Mouse (Mus musculus) liver, embryonic 11.5 days (tissue): Measurements from ENCODE around the gene Gm21188. TPM values are rescaled to one million over a fixed set of nuclear protein-coding genes. Genes with fewer than 3 reads are reported as not detected.
"Not testable (repeated sequence)": the region's sequence is repeated elsewhere in the genome, so short reads cannot be mapped to it uniquely, and the experiment has no call there.

Experiments used
- ATAC-seq: fragments of 200-750 bp; cut with Nextera tagmentation; replicated peaks from 2 replicates; pipeline ENCODE4 v1.8.0; 2017; ENCODE audit warnings: moderate number of reproducible peaks, mild to moderate bottlenecking, moderate TSS enrichment, moderate library complexity; ENCODE audit not compliant: low FRiP score
- DNase-seq: peaks from one replicate; pipeline ENCODE4 v3.0.0-alpha.2; 2017; ENCODE audit warnings: low spot score
- H3K27ac ChIP-seq: fragments of 300-500 bp; sonication (generic); 2 replicates; pipeline ENCODE4 v1.5.1; 2014; ENCODE audit warnings: mild to moderate bottlenecking, low read depth, low read length, control low read depth
- H3K27me3 ChIP-seq: fragments of 300-500 bp; sonication (generic); replicated peaks from 2 replicates; pipeline ENCODE4 v1.6.1; 2014; ENCODE audit warnings: low read length, mixed read lengths; ENCODE audit not compliant: control insufficient read depth, insufficient read depth
- H3K36me3 ChIP-seq: fragments of 300-500 bp; sonication (generic); 2 replicates; pipeline ENCODE4 v1.6.1; 2014; ENCODE audit warnings: mild to moderate bottlenecking, low read length, moderate library complexity, mixed read lengths; ENCODE audit not compliant: control insufficient read depth, insufficient read depth
- H3K4me1 ChIP-seq: fragments of 300-500 bp; sonication (generic); replicated peaks from 2 replicates; pipeline ENCODE4 v1.6.1; 2014; ENCODE audit warnings: low read length, mixed read lengths; ENCODE audit not compliant: control insufficient read depth, insufficient read depth
- H3K4me2 ChIP-seq: fragments of 300-500 bp; sonication (generic); 2 replicates; pipeline ENCODE4 v1.6.1; 2014; ENCODE audit warnings: mild to moderate bottlenecking, control low read depth, moderate library complexity
- H3K4me3 ChIP-seq: fragments of 300-500 bp; sonication (generic); 2 replicates; pipeline ENCODE4 v1.5.1; 2014; ENCODE audit warnings: low read depth, low read length, control low read depth
- H3K9ac ChIP-seq: fragments of 300-500 bp; sonication (generic); 2 replicates; pipeline ENCODE4 v1.6.1; 2014; ENCODE audit warnings: low read depth, low read length, control low read depth
- H3K9me3 ChIP-seq: fragments of 300-500 bp; sonication (generic); 2 replicates; pipeline ENCODE4 v1.6.1; 2016; ENCODE audit warnings: low read length, inconsistent platforms, mixed read lengths; ENCODE audit not compliant: control insufficient read depth
- WGBS: fragments of 180-500 bp; shearing (Covaris S2); extraction: QIAGEN DNeasy Blood & Tissue Kit; methylation state at CpG from one replicate; pipeline ENCODE4 v1.1.7; 2014; 5-methylcytosine and 5-hydroxymethylcytosine counted together
- polyA plus RNA-seq: library from polyadenylated mRNA; unstranded; fragments of >200 nt; fragmentation: Nextera tagmentation; extraction: Ambion mirVana; gene quantifications from 2 replicates; pipeline ENCODE4 v1.2.1, GENCODE M21; 2014

Gene Gm21188
- polyA plus RNA-seq, 1 experiment from 2014 or later = not detected

DNA sequence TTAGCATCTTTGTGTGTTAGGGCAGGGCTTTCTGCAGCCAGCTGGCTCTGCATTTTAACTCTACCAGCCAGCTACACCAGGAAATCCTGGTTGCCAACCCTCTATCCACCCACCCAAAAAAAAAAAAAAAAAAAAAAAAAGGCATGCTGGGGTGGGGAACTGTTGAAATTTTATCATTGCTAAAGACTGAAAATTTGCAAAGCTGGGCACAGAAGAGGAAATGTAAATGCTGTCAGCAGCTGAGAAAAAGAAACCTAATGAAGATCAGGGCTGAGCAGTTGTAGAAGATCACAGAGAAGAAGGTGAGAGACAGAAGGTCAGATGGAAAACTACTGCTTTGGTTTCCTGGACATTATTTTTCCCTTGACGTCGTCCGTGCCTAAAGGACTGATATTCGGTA is 10.9 kb upstream of the Gm21188 start:
- not testable (repeated sequence) for H3K27me3 ChIP-seq, ATAC-seq, H3K27ac ChIP-seq, H3K4me3 ChIP-seq, H3K4me2 ChIP-seq, H3K9ac ChIP-seq, DNase-seq, H3K4me1 ChIP-seq, H3K36me3 ChIP-seq, H3K9me3 ChIP-seq
- WGBS = no CpG with 5 or more reads among the region's 4 CpGs

DNA sequence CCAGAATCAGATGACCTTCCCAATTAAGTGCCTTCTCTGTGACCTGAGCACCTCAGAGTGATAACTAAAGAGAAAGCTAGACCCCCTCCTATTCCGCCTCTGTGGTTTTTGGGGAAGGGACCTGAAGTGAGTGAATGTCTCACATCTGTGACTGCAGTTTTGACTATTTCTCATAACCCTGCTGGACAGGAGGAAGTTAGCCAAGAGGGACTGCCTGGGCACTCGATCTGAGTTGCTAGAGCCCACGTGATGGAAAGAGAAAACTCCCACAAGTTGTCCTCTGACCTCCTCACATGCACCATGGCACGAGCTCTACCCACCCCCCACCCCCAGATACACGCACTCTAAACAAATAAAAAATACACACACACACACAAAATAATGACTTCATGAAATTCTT is 3.4 kb downstream of the Gm21188 start:
- not testable (repeated sequence) for H3K9ac ChIP-seq, H3K4me3 ChIP-seq, H3K36me3 ChIP-seq, H3K4me1 ChIP-seq, DNase-seq, H3K27me3 ChIP-seq, H3K4me2 ChIP-seq, H3K27ac ChIP-seq, H3K9me3 ChIP-seq, ATAC-seq
- WGBS = no CpG with 5 or more reads among the region's 5 CpGs

DNA sequence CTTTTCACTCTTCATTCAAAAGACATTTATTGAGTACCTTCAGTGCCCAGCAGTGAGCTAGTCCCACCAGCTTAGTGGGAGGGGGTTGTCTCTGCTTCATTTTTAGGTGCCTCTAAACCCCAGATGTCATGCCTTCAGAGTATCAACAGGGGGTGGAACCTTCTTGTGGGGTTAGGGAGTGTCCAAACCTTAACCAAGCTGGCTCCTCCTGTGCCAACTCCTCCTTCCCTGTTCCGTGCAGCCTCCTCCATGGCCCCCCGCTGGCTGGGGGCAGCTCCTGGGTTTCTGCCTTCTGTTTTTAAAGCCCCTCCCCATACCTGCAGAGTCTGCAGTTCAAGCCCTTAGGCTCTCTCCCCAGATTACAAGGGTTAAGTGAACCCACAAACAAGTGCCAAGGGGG is 3.8 kb downstream of the Gm21188 start:
- DNase-seq, H3K4me2 ChIP-seq, H3K27ac ChIP-seq, H3K9ac ChIP-seq, H3K4me1 ChIP-seq, H3K9me3 ChIP-seq, H3K36me3 ChIP-seq, H3K4me3 ChIP-seq, H3K27me3 ChIP-seq, ATAC-seq: not testable (repeated sequence)
- WGBS = no CpG with 5 or more reads among the region's 2 CpGs

DNA sequence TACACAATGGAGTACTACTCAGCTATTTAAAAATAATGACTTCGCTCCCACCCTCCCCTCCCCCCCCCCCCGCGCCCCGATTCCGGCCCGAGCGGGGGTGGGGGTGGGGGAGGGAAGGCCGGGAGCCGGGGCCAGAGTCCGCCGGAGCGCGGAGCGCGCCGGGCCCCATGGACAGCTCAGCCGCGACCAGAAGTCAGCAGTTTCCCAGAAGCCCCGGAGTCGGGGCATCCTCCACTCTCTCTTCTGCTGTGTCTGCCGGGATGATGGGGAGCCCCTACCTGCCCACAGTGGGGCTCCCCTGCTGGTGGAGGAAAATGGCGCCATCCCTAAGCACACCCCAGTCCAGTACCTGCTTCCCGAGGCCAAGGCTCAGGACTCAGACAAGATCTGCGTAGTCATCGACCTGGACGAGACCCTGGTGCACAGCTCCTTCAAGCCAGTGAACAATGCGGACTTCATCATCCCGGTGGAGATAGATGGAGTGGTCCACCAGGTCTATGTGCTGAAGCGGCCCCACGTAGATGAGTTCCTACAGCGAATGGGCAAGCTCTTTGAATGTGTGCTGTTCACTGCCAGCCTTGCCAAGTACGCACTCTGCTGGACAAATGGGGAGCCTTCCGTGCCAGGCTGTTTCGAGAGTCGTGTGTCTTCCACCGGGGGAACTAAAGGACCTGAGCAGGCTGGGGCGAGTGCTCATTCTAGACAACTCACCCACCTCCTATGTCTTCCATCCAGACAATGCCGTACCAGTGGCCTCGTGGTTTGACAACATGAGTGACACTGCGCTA is 5.4 kb downstream of the Gm21188 start:
- not testable (repeated sequence) for ATAC-seq, H3K9ac ChIP-seq, H3K27ac ChIP-seq, DNase-seq, H3K4me3 ChIP-seq, H3K4me2 ChIP-seq, H3K36me3 ChIP-seq, H3K9me3 ChIP-seq, H3K27me3 ChIP-seq, H3K4me1 ChIP-seq
- 2% methylated on average over 8 of the region's 40 CpGs for WGBS

DNA sequence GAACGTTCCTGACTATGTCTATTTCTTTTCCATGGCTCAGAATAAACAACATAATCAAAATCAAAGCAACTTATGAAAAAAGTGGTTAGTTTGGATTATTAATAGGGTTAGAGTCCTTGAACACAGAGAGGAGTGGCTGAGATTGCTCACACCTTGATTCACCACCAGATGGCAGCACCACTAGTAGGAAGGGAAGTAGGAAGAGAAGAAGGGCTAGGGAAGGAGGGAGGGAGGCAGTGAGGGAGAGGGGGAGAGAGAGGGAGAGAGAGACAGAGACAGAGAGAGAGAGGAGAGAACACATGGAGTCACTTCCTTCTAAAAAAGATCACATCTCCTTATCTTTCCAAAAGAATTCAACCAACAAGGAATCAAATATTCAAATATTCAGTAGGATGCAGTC is 10.8 kb downstream of the Gm21188 start:
- not testable (repeated sequence) for H3K27ac ChIP-seq, H3K4me2 ChIP-seq, DNase-seq, H3K9ac ChIP-seq, H3K9me3 ChIP-seq, ATAC-seq, H3K36me3 ChIP-seq, H3K27me3 ChIP-seq, H3K4me1 ChIP-seq, H3K4me3 ChIP-seq
- WGBS = no CpG with 5 or more reads among the region's 1 CpGs

DNA sequence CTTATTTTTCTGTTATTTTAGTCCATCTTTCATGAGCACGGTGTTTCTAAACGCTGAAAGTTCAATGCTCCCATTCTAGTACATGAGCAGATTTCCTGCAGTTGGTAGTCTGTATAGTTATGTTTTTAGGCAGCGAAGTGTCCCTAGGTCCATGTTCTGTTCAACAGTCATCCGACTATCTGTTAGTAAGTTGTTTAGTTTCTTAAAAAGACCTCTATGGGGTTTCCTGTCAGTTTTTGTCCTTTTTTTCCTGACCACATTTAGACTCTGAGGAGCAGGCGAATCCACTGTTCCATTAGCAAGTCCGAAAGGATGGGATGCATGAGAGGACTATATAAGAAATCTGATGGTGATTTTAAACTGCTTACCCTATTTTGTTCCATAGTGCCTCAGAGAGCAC is 14.1 kb downstream of the Gm21188 start:
- 11% methylated on average over 6 of the region's 6 CpGs for WGBS

DNA sequence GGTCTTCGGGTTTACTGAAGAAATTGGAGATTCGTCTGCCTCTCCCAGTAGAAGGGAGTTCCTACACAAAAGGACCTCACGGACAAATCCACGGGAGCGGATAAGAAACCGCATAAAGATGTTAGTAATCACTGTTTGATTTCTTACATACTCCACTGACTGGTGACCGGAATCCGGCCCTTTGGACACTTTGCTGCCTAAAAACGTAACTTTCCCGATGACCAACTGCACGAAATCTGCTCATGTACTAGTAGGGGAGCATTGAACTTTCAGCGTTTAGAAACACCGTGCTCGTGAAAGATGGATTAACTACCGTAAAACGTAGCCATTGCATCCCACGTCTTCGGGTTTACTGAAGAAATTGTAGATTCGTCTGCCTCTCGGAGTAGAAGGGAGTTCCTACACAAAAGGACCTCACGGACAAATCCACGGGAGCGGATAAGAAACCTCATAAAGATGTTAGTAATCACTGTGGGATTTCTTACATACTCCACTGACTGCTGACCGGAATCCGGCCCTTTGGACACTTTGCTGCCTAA is 15.3 kb downstream of the Gm21188 start:
- not testable (repeated sequence) for DNase-seq, H3K4me1 ChIP-seq, H3K27ac ChIP-seq, H3K4me3 ChIP-seq, H3K36me3 ChIP-seq, H3K9me3 ChIP-seq, ATAC-seq, H3K9ac ChIP-seq, H3K4me2 ChIP-seq
- H3K27me3 ChIP-seq = peaks cover 11% of the 10 kb centered on the region
- 3% methylated on average over 22 of the region's 25 CpGs for WGBS

More for the DNA sequence above, 14.1 kb downstream of the Gm21188 start:
- not testable (repeated sequence) for H3K4me2 ChIP-seq, H3K9me3 ChIP-seq, H3K27ac ChIP-seq, H3K4me3 ChIP-seq, DNase-seq, H3K36me3 ChIP-seq, H3K9ac ChIP-seq, H3K4me1 ChIP-seq, ATAC-seq
- H3K27me3 ChIP-seq = peaks cover 11% of the 10 kb centered on the region

DNA sequence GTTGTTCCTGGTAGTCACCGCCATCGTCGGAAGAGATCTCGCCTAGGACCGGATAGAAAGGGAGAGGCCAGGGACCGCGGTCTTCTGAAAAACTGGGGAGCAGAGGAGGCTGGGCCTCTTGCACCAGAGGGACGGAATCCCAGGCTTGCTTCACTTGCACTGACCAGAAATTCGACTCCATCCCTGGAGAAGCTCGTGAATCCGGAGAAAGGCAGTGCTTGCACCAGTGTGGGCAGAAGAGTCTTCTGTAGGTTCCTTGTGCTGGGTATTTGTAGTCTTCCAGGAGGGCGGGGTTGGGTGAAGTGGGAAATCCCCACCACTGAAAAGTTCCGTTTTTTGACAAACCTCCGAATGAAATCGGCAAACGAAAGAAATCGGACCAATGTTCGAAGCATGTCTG is 16.8 kb downstream of the Gm21188 start:
- H3K4me3 ChIP-seq, DNase-seq, H3K27ac ChIP-seq, H3K4me1 ChIP-seq, ATAC-seq, H3K4me2 ChIP-seq, H3K9me3 ChIP-seq, H3K36me3 ChIP-seq, H3K9ac ChIP-seq: not testable (repeated sequence)
- 2% methylated on average over 7 of the region's 18 CpGs for WGBS
- peaks cover 11% of the 10 kb centered on the region for H3K27me3 ChIP-seq

DNA sequence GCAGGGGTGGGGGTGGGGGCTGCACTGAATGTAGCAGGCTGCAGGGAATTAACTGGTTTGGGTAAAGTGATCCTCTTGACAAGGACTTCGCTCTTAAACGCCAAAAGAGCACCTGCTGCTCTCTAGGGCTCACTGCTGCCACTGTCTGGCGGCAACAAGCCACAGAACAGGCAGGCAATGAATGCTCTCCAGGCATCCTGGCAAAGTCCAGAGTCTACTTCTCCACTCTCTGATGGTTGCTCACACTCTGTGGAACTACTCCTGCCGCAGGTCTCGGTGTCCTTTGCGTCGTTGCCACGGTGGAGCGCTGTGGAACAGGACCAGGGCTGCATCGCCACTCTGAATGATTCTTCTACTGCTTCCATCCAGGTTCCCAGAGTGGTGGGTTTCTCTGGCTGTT is 17.4 kb downstream of the Gm21188 start:
- not testable (repeated sequence) for H3K9ac ChIP-seq, H3K9me3 ChIP-seq, H3K27ac ChIP-seq, DNase-seq, H3K4me1 ChIP-seq, H3K36me3 ChIP-seq, H3K4me2 ChIP-seq, H3K4me3 ChIP-seq
- peaks cover 11% of the 10 kb centered on the region for H3K27me3 ChIP-seq
- WGBS = 6% methylated on average over 3 of the region's 10 CpGs
- peak; percentile 41; the same call in 1 of the 2 replicates for ATAC-seq
